Mouse (Mus musculus): ENCODE measurements around the gene Pnkd. TPM values are rescaled to one million over a fixed set of nuclear protein-coding genes. Genes with fewer than 3 reads are reported as not detected.

The Pnkd gene
- polyA plus RNA-seq, 1 experiment from 2014 or later, result 103 TPM

DNA sequence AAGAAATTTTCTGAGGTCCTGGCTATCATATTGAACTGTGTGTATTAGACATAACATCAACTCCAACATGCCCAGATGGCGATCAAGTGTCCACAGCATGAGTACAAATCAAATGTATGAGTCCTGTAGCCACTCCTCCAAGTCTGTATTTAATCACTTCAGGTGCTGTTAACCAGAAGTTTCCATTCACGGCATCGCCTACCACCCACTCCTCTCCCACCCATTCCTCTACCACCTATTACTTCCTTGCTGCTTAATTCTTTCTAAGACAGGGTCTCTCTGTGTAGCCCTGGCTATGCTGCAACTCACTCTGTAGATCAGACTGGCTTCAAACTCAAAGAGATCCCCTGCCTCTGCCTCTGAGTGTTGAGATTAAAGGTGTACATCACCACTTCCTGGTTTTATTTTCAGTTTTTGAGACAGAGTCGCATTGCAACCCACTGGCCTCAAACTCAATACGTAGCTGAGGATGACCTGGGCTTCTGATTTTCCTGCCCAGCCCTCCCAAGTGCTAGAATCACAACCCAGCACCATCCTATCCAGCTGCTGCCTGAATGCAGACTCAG lies 75.3 kb downstream of the Pnkd start:
- no peak for TF ChIP-seq CTCF (IDR thresholded peaks at IDR 0.05; ENCODE audit: low read depth)
- H3K4me3 ChIP-seq (ENCODE audit: low read depth, low read length), result no peak overlapping the region
- H3K27ac ChIP-seq (ENCODE audit: low read depth), result no peak overlapping the region
- no peak for DNase-seq
- H3K27me3 ChIP-seq (ENCODE audit: insufficient read depth, low read length), result no peaks in the 10 kb centered on the region
- no peaks in the 10 kb centered on the region for H3K4me1 ChIP-seq (ENCODE audit: insufficient read depth)
- no peaks in the 10 kb centered on the region for H3K36me3 ChIP-seq (ENCODE audit: insufficient read depth)
- H3K9ac ChIP-seq, result no peak overlapping the region
- WGBS, result 83% methylated on average over 5 of the region's 5 CpGs
- H3K4me2 ChIP-seq, result no peak overlapping the region
- H3K9me3 ChIP-seq (ENCODE audit: low read depth, low read length), result no peaks in the 10 kb centered on the region
- no peak for ATAC-seq (ENCODE audit: insufficient read depth)

DNA sequence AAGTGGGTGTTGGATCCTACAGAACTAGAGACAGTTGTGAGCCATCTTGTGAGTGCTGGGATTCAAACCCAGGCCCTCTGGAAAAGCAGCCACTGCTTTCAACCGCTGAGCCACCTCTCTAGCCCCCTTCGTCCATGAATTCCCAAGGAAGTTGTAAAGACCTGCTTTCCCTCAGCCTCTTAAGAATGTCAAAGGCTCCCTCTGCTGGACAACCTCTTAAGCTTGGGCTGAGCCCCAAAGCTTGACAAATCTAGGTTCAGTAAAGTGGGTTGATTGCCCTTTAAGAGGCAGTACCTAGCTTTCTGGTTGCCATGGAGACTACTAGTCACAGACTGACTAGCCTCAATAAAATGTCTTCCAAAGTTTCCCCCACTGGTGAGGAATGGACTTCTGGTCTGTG lies 77.1 kb downstream of the Pnkd start, which contains the start of gene Catip:
Gene Catip, plus strand, starts transcription at position 297 of the 400 bp plus-strand sequence.
- no peak within 1 kb of the TSS for H3K27ac ChIP-seq (ENCODE audit: low read depth)
- peak; percentile 88 for TF ChIP-seq CTCF (IDR thresholded peaks at IDR 0.05; ENCODE audit: low read depth)
- H3K4me2 ChIP-seq, result 0 out of 2 replicates have a peak within 1 kb of the TSS, but pooled peaks have one; percentile 4

DNA sequence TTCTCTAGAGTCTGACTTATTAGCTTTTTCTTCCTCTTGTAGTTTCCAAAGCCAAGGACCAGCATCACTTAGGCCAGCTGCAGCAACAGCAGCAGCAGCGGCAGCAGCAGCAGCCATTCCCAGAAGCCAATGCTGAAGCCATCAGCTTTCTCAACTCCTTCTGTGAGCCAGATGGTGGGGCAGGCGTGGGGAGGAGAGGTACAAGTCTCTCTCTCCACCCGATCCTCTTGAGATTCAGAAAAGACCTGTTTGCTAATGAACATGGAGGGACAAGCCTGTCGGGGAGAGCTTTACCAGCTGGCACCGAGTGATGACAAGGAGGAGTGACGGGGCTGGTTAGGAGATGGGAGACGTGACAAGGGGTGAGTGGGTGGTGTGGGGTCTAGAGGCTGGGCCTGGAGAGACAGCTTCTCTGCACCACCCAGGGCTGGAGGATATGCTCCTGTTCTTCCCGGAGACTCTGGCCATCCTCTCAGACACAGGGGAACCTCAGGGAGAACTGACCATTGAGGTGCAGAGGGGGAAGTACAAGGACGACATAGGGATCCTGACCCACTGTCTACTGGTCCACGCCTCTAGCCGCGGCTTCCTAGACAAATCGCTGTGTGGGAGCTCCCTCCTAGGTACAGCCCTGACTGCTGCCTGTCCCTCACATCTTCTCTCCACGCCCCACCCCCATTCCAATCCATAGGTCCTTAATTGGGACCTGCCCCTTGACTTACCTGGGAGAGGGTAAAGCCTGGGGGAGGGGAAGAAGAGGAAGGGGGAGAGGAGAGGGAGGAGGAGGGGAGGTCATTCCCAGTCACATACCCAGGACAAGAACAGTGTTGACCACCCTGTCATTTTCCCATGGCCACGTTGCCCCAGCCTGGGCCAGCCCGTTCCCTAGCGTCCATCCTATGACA lies 77.8 kb downstream of the Pnkd start:
- no peak for TF ChIP-seq CTCF (IDR thresholded peaks at IDR 0.05; ENCODE audit: low read depth)
- DNase-seq (no peak), ATAC-seq (ENCODE audit: insufficient read depth) (peak; percentile 52)
- H3K27ac ChIP-seq (ENCODE audit: low read depth), result no peak overlapping the region
- H3K36me3 ChIP-seq (ENCODE audit: insufficient read depth), result no peaks in the 10 kb centered on the region
- H3K9me3 ChIP-seq (ENCODE audit: low read depth, low read length), result no peaks in the 10 kb centered on the region
- 0 out of 2 replicates have a peak, but pooled peaks cover under 1% of the 10 kb centered on the region for H3K4me1 ChIP-seq (ENCODE audit: insufficient read depth)
- no peak overlapping the region for H3K4me3 ChIP-seq (ENCODE audit: low read depth, low read length)
- no peak overlapping the region for H3K9ac ChIP-seq
- WGBS, result 50% methylated on average over 17 of the region's 17 CpGs
- 0 out of 2 replicates have a peak overlapping the region, but pooled peaks have one; percentile 4 for H3K4me2 ChIP-seq
- no peaks in the 10 kb centered on the region for H3K27me3 ChIP-seq (ENCODE audit: insufficient read depth, low read length)

More for the DNA sequence above, 77.1 kb downstream of the Pnkd start, which contains the start of gene Catip:
- Histone ChIP-seq H3K27me3 (ENCODE audit: insufficient read depth, low read length) (no peaks in the 10 kb centered on the region), H3K4me3 (ENCODE audit: low read depth, low read length) (no peak within 1 kb of the TSS), H3K4me1 (ENCODE audit: insufficient read depth) (no peaks in the 10 kb centered on the region), H3K9me3 (ENCODE audit: low read depth, low read length) (no peaks in the 10 kb centered on the region), H3K36me3 (ENCODE audit: insufficient read depth) (no peaks in the 10 kb centered on the region), H3K9ac (no peak within 1 kb of the TSS)
- peak; percentile 80 for ATAC-seq (ENCODE audit: insufficient read depth)
- DNase-seq, result peak; percentile 97
- WGBS, result 2% methylated on average over 2 of the region's 2 CpGs

DNA sequence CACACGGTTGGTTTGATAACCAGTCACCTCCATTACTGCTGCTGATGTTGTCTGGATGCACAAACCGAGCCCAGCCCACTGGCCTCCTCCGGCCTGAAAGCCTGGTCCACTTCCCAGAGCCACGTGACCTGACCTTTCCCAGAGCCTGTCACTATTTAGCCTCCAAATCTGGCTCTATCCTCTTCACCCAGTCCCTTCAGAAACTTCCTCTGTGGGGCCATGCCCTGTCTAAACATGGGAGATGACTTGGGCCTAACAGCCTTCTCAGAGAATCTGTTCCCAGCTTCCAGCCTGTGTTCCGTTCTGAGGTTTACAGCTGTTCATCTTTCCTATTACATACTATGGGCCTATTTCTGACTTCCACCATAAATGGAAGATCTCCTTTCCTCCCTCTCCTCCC lies 78.7 kb downstream of the Pnkd start:
- H3K4me3 ChIP-seq (ENCODE audit: low read depth, low read length), result no peak overlapping the region
- H3K27me3 ChIP-seq (ENCODE audit: insufficient read depth, low read length), result no peaks in the 10 kb centered on the region
- no peak overlapping the region for H3K27ac ChIP-seq (ENCODE audit: low read depth)
- H3K9me3 ChIP-seq (ENCODE audit: low read depth, low read length), result no peaks in the 10 kb centered on the region
- no peak overlapping the region for H3K9ac ChIP-seq
- DNase-seq (no peak), ATAC-seq (ENCODE audit: insufficient read depth) (no peak)
- no peak overlapping the region for H3K4me2 ChIP-seq
- TF ChIP-seq CTCF (IDR thresholded peaks at IDR 0.05; ENCODE audit: low read depth), result no peak
- 66% methylated on average over 5 of the region's 5 CpGs for WGBS
- H3K4me1 ChIP-seq (ENCODE audit: insufficient read depth), result peaks cover 6% of the 10 kb centered on the region; the same call in 1 of the 2 replicates
- no peaks in the 10 kb centered on the region for H3K36me3 ChIP-seq (ENCODE audit: insufficient read depth)

DNA sequence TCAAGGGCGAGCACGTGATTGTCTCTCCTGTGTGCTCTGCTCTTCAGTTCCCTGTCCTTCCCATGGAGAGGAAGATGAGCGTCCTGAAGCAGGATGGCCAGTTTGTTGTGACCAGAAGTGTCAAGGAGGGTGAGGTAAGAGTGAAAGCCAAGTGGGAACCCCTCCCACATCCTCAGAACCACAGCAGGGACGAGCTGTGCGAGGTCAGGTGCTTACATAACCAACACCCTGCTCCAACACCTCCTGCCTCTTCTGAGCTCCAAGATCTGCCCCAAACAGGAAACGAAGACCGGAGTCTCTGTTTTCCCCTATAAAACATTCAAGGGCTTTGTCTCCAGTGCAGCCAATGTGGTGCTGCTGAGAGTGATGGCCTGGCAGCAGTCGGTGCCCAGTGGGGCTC lies 79.5 kb downstream of the Pnkd start:
- Histone ChIP-seq H3K9me3 (ENCODE audit: low read depth, low read length) (no peaks in the 10 kb centered on the region), H3K4me1 (ENCODE audit: insufficient read depth) (peaks cover 6% of the 10 kb centered on the region; the same call in 1 of the 2 replicates), H3K9ac (no peak overlapping the region), H3K27ac (ENCODE audit: low read depth) (no peak overlapping the region), H3K4me2 (no peak overlapping the region), H3K27me3 (ENCODE audit: insufficient read depth, low read length) (no peaks in the 10 kb centered on the region), H3K4me3 (ENCODE audit: low read depth, low read length) (no peak overlapping the region), H3K36me3 (ENCODE audit: insufficient read depth) (no peaks in the 10 kb centered on the region)
- DNase-seq (no peak), ATAC-seq (ENCODE audit: insufficient read depth) (no peak)
- TF ChIP-seq CTCF (IDR thresholded peaks at IDR 0.05; ENCODE audit: low read depth), result no peak
- WGBS, result 57% methylated on average over 8 of the region's 8 CpGs

DNA sequence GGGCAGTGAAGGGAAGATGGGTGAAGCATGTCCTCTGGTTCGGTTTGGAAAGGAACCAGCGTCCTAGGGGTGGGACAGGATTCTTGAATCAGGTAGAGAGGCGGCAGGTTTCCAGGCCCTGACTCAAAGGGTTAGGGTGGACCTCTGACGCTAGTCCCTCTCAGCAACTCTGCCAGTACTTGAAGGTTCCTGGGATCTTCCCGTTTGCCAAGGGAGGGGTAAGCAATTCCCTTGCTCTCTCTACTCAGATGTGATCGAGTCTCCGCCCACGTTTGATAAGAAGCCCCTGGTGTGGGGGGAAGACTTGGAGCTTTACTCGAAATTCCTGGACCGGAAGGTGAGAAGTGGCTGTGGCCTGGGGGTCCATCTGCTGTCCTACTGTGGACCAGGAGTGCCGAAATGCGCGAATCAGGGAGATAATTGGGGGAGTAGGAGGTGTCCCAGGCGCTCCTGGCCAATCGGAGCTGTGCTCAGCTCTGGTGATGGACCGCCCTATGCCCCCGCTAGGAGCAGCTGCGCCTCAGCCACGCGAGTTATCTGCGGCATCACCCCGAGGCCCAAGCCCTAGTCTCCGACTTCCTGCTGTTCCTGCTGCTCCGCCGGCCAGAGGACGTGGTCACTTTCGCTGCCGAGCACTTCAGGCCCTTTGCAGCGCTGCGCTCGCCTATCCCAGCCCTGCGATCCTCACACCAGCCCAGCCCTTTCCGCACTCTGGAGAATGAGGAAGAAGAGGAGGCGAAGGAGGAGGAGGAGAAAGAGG lies 83.3 kb downstream of the Pnkd start:
- Histone ChIP-seq H3K27ac (ENCODE audit: low read depth) (no peak overlapping the region), H3K36me3 (ENCODE audit: insufficient read depth) (no peaks in the 10 kb centered on the region), H3K4me3 (ENCODE audit: low read depth, low read length) (peak overlapping the region; percentile 27), H3K9me3 (ENCODE audit: low read depth, low read length) (no peaks in the 10 kb centered on the region), H3K4me1 (ENCODE audit: insufficient read depth) (peaks cover 6% of the 10 kb centered on the region; the same call in 1 of the 2 replicates), H3K9ac (peak overlapping the region; percentile 44; the same call in 1 of the 2 replicates), H3K4me2 (peak overlapping the region; percentile 67), H3K27me3 (ENCODE audit: insufficient read depth, low read length) (no peaks in the 10 kb centered on the region)
- peak; percentile 92 for ATAC-seq (ENCODE audit: insufficient read depth)
- DNase-seq, result peak; percentile 79
- TF ChIP-seq CTCF (IDR thresholded peaks at IDR 0.05; ENCODE audit: low read depth), result peak; percentile 42
- 9% methylated on average over 34 of the region's 34 CpGs for WGBS
